Mouse (Mus musculus): ENCODE measurements at regions not wholly inside any gene's neighbourhood (a gene's known extent, or its start where the extent isn't known, plus 50 kb on each side); places are given as distances from the start of the nearest gene placed in this dataset.
A peak's percentile ranks its signal among the peaks of the same experiment; 100 is the strongest.

GRCm38 (mm10) chr10:126568155-126568554 lies 333.0 kb downstream of the Atp23 start:
- no peak overlapping the region for H3K4me2 ChIP-seq (replicated peaks; ENCODE audit: low read depth, low read length)
- no peaks in the 10 kb centered on the region for H3K27me3 ChIP-seq (ENCODE audit: control insufficient read depth, insufficient read depth, low read length)
- no peak for ATAC-seq (ENCODE audit: insufficient number of reproducible peaks, insufficient read depth, low FRiP score, low read depth)
- H3K4me1 ChIP-seq (ENCODE audit: control insufficient read depth, insufficient read depth, low read length) = no peaks in the 10 kb centered on the region
- H3K9me3 ChIP-seq (ENCODE audit: control insufficient read depth, low read depth, low read length) = no peaks in the 10 kb centered on the region
- no peak overlapping the region for H3K9ac ChIP-seq (replicated peaks; ENCODE audit: low read depth, low read length)
- no peak overlapping the region for H3K4me3 ChIP-seq (ENCODE audit: low read depth, low read length)
- no peaks in the 10 kb centered on the region for H3K36me3 ChIP-seq (ENCODE audit: control insufficient read depth, insufficient read depth, low read length)
- H3K27ac ChIP-seq (ENCODE audit: low read length) = no peak overlapping the region
- 84% methylated on average over 8 of the region's 8 CpGs for WGBS

DNA sequence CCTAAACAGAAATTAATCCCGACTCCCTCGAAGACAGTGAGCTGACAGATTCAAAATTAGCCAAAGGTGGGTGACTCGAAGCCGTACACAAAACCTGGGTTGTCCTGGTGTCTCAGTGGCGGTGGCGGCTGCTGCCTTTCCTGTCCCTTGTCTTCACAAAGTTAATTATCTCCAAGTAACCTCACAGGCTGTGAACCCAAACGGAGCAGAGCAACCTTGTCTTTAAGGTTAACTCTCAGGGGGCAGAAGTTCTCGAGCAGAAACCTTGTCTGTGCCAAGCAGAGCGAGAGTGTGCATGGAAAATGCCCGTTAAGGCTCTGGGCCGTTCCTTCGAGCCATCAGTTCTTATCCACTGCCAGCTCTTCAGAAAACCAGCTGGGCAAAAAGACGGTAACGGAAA lies 335.8 kb downstream of the Atp23 start:
- no peaks in the 10 kb centered on the region for H3K9me3 ChIP-seq (ENCODE audit: control insufficient read depth, low read depth, low read length)
- H3K36me3 ChIP-seq (ENCODE audit: control insufficient read depth, insufficient read depth, low read length) = no peaks in the 10 kb centered on the region
- H3K27me3 ChIP-seq (ENCODE audit: control insufficient read depth, insufficient read depth, low read length) = no peaks in the 10 kb centered on the region
- H3K27ac ChIP-seq (ENCODE audit: low read length) = no peak overlapping the region
- WGBS = 63% methylated on average over 14 of the region's 14 CpGs
- H3K4me3 ChIP-seq (ENCODE audit: low read depth, low read length) = no peak overlapping the region
- H3K4me2 ChIP-seq (replicated peaks; ENCODE audit: low read depth, low read length) = no peak overlapping the region
- no peaks in the 10 kb centered on the region for H3K4me1 ChIP-seq (ENCODE audit: control insufficient read depth, insufficient read depth, low read length)
- no peak for ATAC-seq (ENCODE audit: insufficient number of reproducible peaks, insufficient read depth, low FRiP score, low read depth)
- no peak overlapping the region for H3K9ac ChIP-seq (replicated peaks; ENCODE audit: low read depth, low read length)

GRCm38 (mm10) chr10:126555080-126555479 lies 346.1 kb downstream of the Atp23 start:
- no peak for ATAC-seq (ENCODE audit: insufficient number of reproducible peaks, insufficient read depth, low FRiP score, low read depth)
- Histone ChIP-seq H3K36me3 (ENCODE audit: control insufficient read depth, insufficient read depth, low read length) (no peaks in the 10 kb centered on the region), H3K9me3 (ENCODE audit: control insufficient read depth, low read depth, low read length) (no peaks in the 10 kb centered on the region), H3K4me3 (ENCODE audit: low read depth, low read length) (no peak overlapping the region), H3K27me3 (ENCODE audit: control insufficient read depth, insufficient read depth, low read length) (no peaks in the 10 kb centered on the region), H3K4me1 (ENCODE audit: control insufficient read depth, insufficient read depth, low read length) (no peaks in the 10 kb centered on the region), H3K27ac (ENCODE audit: low read length) (no peak overlapping the region), H3K9ac (replicated peaks; ENCODE audit: low read depth, low read length) (no peak overlapping the region), H3K4me2 (replicated peaks; ENCODE audit: low read depth, low read length) (no peak overlapping the region)
- WGBS = 87% methylated on average over 7 of the region's 7 CpGs

- Histone ChIP-seq H3K36me3 (ENCODE audit: control insufficient read depth, insufficient read depth, low read length) (no peaks in the 10 kb centered on the region), H3K9ac (replicated peaks; ENCODE audit: low read depth, low read length) (no peak overlapping the region), H3K4me1 (ENCODE audit: control insufficient read depth, insufficient read depth, low read length) (no peaks in the 10 kb centered on the region), H3K4me2 (replicated peaks; ENCODE audit: low read depth, low read length) (no peak overlapping the region), H3K9me3 (ENCODE audit: control insufficient read depth, low read depth, low read length) (no peaks in the 10 kb centered on the region), H3K4me3 (ENCODE audit: low read depth, low read length) (no peak overlapping the region), H3K27ac (ENCODE audit: low read length) (no peak overlapping the region), H3K27me3 (ENCODE audit: control insufficient read depth, insufficient read depth, low read length) (no peaks in the 10 kb centered on the region)
- 49% methylated on average over 3 of the region's 3 CpGs for WGBS
- no peak for ATAC-seq (ENCODE audit: insufficient number of reproducible peaks, insufficient read depth, low FRiP score, low read depth)
These were observed 369.2 kb downstream of the Atp23 start for GRCm38 (mm10) chr10:126531950-126532349.

DNA sequence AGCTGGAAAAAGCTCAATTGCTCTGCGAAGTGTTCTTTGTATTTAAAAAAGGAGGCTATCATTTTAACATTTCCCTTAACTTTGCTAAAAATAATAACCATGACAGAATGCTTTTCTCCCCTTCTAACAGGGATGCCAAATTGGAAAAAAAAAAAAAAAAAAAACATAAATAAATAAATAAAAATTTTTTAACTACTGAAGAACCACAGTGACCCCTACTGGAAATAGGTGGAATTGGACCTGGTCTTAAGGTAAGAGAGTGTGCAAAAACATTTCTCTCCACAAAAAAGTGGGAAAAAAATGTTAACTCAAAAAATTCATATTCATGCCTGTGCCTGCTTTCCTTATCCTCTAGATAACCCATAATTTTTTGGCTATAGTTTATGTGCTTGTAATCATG lies 369.8 kb downstream of the Atp23 start:
- Histone ChIP-seq H3K27ac (ENCODE audit: low read length) (no peak overlapping the region), H3K9me3 (ENCODE audit: control insufficient read depth, low read depth, low read length) (no peaks in the 10 kb centered on the region), H3K9ac (replicated peaks; ENCODE audit: low read depth, low read length) (no peak overlapping the region), H3K36me3 (ENCODE audit: control insufficient read depth, insufficient read depth, low read length) (no peaks in the 10 kb centered on the region), H3K27me3 (ENCODE audit: control insufficient read depth, insufficient read depth, low read length) (no peaks in the 10 kb centered on the region), H3K4me2 (replicated peaks; ENCODE audit: low read depth, low read length) (no peak overlapping the region), H3K4me3 (ENCODE audit: low read depth, low read length) (no peak overlapping the region), H3K4me1 (ENCODE audit: control insufficient read depth, insufficient read depth, low read length) (no peaks in the 10 kb centered on the region)
- 65% methylated on average over 1 of the region's 1 CpGs for WGBS
- ATAC-seq (ENCODE audit: insufficient number of reproducible peaks, insufficient read depth, low FRiP score, low read depth) = no peak

- Histone ChIP-seq H3K27me3 (ENCODE audit: control insufficient read depth, insufficient read depth, low read length) (no peaks in the 10 kb centered on the region), H3K27ac (ENCODE audit: low read length) (no peak overlapping the region), H3K4me1 (ENCODE audit: control insufficient read depth, insufficient read depth, low read length) (no peaks in the 10 kb centered on the region), H3K4me2 (replicated peaks; ENCODE audit: low read depth, low read length) (no peak overlapping the region), H3K9me3 (ENCODE audit: control insufficient read depth, low read depth, low read length) (no peaks in the 10 kb centered on the region), H3K4me3 (ENCODE audit: low read depth, low read length) (no peak overlapping the region), H3K36me3 (ENCODE audit: control insufficient read depth, insufficient read depth, low read length) (no peaks in the 10 kb centered on the region), H3K9ac (replicated peaks; ENCODE audit: low read depth, low read length) (no peak overlapping the region)
- no peak for ATAC-seq (ENCODE audit: insufficient number of reproducible peaks, insufficient read depth, low FRiP score, low read depth)
- 91% methylated on average over 2 of the region's 2 CpGs for WGBS
These were observed 372.4 kb downstream of the Atp23 start for GRCm38 (mm10) chr10:126528801-126529200.

DNA sequence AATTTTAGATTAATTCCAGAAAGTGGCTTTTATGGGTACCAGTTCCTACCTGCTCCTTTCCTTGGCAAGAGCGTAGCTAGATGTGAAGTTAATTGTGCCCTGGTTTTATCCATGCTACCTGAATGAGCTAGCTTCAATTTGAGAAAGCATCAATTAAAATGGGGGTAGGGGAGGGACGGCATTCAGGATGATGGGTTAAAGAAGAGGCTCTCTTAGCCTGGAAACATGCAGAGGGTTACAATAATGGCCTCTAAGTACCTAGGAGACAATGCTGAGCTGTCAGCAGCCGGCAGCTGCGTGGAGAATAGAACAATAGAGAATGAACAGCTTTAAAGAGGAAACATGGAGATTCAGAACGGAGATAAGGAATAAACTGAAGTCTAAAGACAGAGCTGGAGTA lies 375.0 kb downstream of the Atp23 start:
- 0 out of 2 replicates have a peak, but pooled peaks cover 3% of the 10 kb centered on the region for H3K4me1 ChIP-seq (ENCODE audit: control insufficient read depth, insufficient read depth, low read length)
- H3K4me2 ChIP-seq (replicated peaks; ENCODE audit: low read depth, low read length) = no peak overlapping the region
- H3K9ac ChIP-seq (replicated peaks; ENCODE audit: low read depth, low read length) = no peak overlapping the region
- H3K27ac ChIP-seq (ENCODE audit: low read length) = no peak overlapping the region
- H3K9me3 ChIP-seq (ENCODE audit: control insufficient read depth, low read depth, low read length) = no peaks in the 10 kb centered on the region
- ATAC-seq (ENCODE audit: insufficient number of reproducible peaks, insufficient read depth, low FRiP score, low read depth) = no peak
- H3K27me3 ChIP-seq (ENCODE audit: control insufficient read depth, insufficient read depth, low read length) = no peaks in the 10 kb centered on the region
- WGBS = 65% methylated on average over 5 of the region's 5 CpGs
- no peak overlapping the region for H3K4me3 ChIP-seq (ENCODE audit: low read depth, low read length)
- H3K36me3 ChIP-seq (ENCODE audit: control insufficient read depth, insufficient read depth, low read length) = no peaks in the 10 kb centered on the region

GRCm38 (mm10) chr10:126521836-126522815 lies 379.0 kb downstream of the Atp23 start:
- no peak overlapping the region for H3K9ac ChIP-seq (replicated peaks; ENCODE audit: low read depth, low read length)
- WGBS = 30% methylated on average over 7 of the region's 7 CpGs
- H3K9me3 ChIP-seq (ENCODE audit: control insufficient read depth, low read depth, low read length) = no peaks in the 10 kb centered on the region
- no peak overlapping the region for H3K4me3 ChIP-seq (ENCODE audit: low read depth, low read length)
- peak overlapping the region; percentile 36; the same call in 1 of the 2 replicates for H3K27ac ChIP-seq (ENCODE audit: low read length)
- no peak for ATAC-seq (ENCODE audit: insufficient number of reproducible peaks, insufficient read depth, low FRiP score, low read depth)
- H3K27me3 ChIP-seq (ENCODE audit: control insufficient read depth, insufficient read depth, low read length) = no peaks in the 10 kb centered on the region
- 0 out of 2 replicates have a peak, but pooled peaks cover 3% of the 10 kb centered on the region for H3K4me1 ChIP-seq (ENCODE audit: control insufficient read depth, insufficient read depth, low read length)
- H3K36me3 ChIP-seq (ENCODE audit: control insufficient read depth, insufficient read depth, low read length) = no peaks in the 10 kb centered on the region
- no peak overlapping the region for H3K4me2 ChIP-seq (replicated peaks; ENCODE audit: low read depth, low read length)

All from stomach, embryonic 14.5 days (tissue).